Mouse (Mus musculus) stomach, postnatal 0 days (tissue): Measurements from ENCODE around the gene Muc3a. TPM values are rescaled to one million over a fixed set of nuclear protein-coding genes. Genes with fewer than 3 reads are reported as not detected.
A peak's percentile ranks its signal among the peaks of the same experiment; 100 is the strongest.

Source experiments
- ATAC-seq: fragments of 200-750 bp; cut with Nextera tagmentation; 2 replicates; pipeline ENCODE4 v1.8.0; 2017; ENCODE audit not compliant: low FRiP score, low TSS enrichment
- DNase-seq: peaks from one replicate; pipeline ENCODE4 v3.0.0-alpha.2; 2016; ENCODE audit warnings: low spot score
- H3K27ac ChIP-seq: fragments of 300-500 bp; sonication (generic); replicated peaks from 2 replicates; pipeline ENCODE4 v1.5.1; 2014; ENCODE audit warnings: mild to moderate bottlenecking, control low read depth
- H3K27me3 ChIP-seq: fragments of 300-500 bp; sonication (generic); 2 replicates; pipeline ENCODE4 v1.6.1; 2014; ENCODE audit warnings: low read length; ENCODE audit not compliant: control insufficient read depth, insufficient read depth
- H3K36me3 ChIP-seq: fragments of 300-500 bp; sonication (generic); 2 replicates; pipeline ENCODE4 v1.6.1; 2014; ENCODE audit warnings: low read length, mixed read lengths; ENCODE audit not compliant: control insufficient read depth, insufficient read depth
- H3K4me1 ChIP-seq: fragments of 300-500 bp; sonication (generic); replicated peaks from 2 replicates; pipeline ENCODE4 v1.6.1; 2014; ENCODE audit warnings: antibody characterized with exemption; ENCODE audit not compliant: control insufficient read depth, insufficient read depth
- H3K4me2 ChIP-seq: fragments of 300-500 bp; sonication (generic); replicated peaks from 2 replicates; pipeline ENCODE4 v1.6.1; 2014; ENCODE audit warnings: low read depth, mild to moderate bottlenecking, control low read depth, moderate library complexity
- H3K4me3 ChIP-seq: fragments of 300-500 bp; sonication (generic); 2 replicates; pipeline ENCODE4 v1.5.1; 2014; ENCODE audit warnings: low read depth, low read length, control low read depth
- H3K9ac ChIP-seq: fragments of 300-500 bp; sonication (generic); 2 replicates; pipeline ENCODE4 v1.6.1; 2014; ENCODE audit warnings: mild to moderate bottlenecking, low read length, control low read depth, mixed read lengths
- H3K9me3 ChIP-seq: fragments of 300-500 bp; sonication (generic); 2 replicates; pipeline ENCODE4 v1.6.1; 2016; ENCODE audit warnings: low read length; ENCODE audit not compliant: control insufficient read depth
- CTCF ChIP-seq: IDR thresholded peaks from 2 replicates; pipeline ENCODE4 v1.5.1; 2016; ENCODE audit warnings: antibody characterized with exemption, low read depth, mild to moderate bottlenecking, moderate library complexity
- EP300 ChIP-seq: optimal IDR thresholded peaks from 2 replicates; pipeline ENCODE3; 2016; ENCODE audit warnings: antibody characterized with exemption
- whole genome bisulfite sequencing: fragments of 180-500 bp; shearing (Covaris S2); extraction: QIAGEN DNeasy Blood & Tissue Kit; methylation state at CpG from one replicate; pipeline ENCODE4 v1.1.7; 2014; 5-methylcytosine and 5-hydroxymethylcytosine counted together
- polyA plus RNA-seq: library from polyadenylated mRNA; unstranded; fragments of >200 nt; fragmentation: Nextera tagmentation; extraction: Ambion mirVana; gene quantifications from 2 replicates; pipeline ENCODE4 v1.2.1, GENCODE M21; 2015

The Muc3a gene
- polyA plus RNA-seq, 1 experiment from 2014 or later: 0.05 TPM

DNA sequence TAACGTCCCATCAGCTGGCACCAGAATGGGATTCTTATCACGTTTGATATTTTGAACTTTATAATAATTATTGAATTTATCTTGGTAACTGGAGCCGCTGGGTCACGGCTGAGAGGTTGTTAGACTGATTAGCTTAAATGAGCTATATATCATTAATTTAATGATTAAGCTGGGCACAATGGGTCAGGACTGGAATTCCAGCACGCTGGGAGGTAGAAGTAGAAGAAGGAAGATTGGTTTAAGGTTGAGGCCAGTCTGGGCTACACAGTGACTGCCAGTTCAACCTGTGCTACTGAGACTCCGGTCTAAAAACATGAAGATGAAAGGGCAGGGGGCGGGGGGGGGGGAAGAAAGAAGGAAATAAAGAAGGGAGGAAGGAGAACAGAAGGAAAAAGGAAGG is 40.7 kb downstream of the Muc3a start:
- WGBS: 44% methylated on average over 7 of the region's 7 CpGs
- Histone ChIP-seq H3K9ac (no peak overlapping the region), H3K27me3 (no peaks in the 10 kb centered on the region), H3K4me2 (no peak overlapping the region), H3K9me3 (no peaks in the 10 kb centered on the region), H3K36me3 (no peaks in the 10 kb centered on the region), H3K4me1 (no peaks in the 10 kb centered on the region), H3K27ac (no peak overlapping the region), H3K4me3 (no peak overlapping the region)
- ATAC-seq (no peak), DNase-seq (no peak)
- TF ChIP-seq EP300 (no peak), CTCF (no peak)

DNA sequence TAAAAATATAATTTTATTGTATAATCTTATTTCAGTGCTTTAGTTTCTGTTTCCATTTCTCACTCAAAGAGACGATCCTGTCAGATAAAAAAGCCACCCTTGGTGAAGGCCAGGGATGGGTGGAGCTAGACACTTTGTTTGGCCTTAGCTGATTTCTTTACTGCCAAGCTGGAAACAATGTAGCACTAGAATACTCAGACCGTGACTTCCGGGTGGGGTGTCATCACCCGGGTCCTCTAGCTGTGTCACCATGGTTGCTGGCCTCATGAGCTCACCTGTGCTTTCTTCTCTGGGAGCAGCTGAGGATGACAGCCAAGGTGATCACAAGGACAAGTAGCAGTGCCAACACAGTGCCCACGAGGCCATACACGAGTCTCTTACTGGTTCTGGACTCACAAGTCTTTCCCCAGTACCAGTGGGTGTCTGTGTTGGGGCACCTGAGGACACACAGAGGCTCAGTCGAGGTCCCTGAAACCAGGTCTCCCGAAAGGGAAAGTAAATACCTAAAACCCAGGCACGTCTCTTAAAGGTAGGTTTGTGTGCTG is 41.3 kb downstream of the Muc3a start:
- no peaks in the 10 kb centered on the region for H3K36me3 ChIP-seq
- ATAC-seq: no peak
- 59% methylated on average over 9 of the region's 9 CpGs for WGBS

DNA sequence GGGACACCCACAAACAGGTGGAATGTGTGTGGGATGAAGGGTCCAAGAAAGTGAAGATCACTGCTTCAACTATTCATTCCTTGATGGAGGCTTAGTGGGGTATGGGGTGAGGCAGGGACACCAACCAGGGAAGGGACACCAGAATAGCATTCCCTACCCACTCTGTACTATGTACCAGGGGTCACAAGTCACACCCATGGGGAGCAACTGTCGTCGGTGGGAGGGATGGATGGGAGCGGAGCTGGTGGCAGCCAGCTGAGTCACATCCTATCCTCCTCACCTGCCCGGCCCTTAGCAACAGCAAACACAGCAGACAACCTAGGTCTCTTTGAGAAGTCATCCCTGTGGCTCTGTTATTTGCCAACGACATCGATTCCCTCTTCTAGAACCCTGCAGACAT is 44.6 kb downstream of the Muc3a start:
- no peak overlapping the region for H3K4me2 ChIP-seq
- no peaks in the 10 kb centered on the region for H3K27me3 ChIP-seq
- peak; percentile 26; the same call in 1 of the 2 replicates for ATAC-seq
- no peak overlapping the region for H3K9ac ChIP-seq
- WGBS: 40% methylated on average over 6 of the region's 6 CpGs
- no peaks in the 10 kb centered on the region for H3K9me3 ChIP-seq
- no peak for TF ChIP-seq EP300
- TF ChIP-seq CTCF: no peak
- no peaks in the 10 kb centered on the region for H3K36me3 ChIP-seq
- no peak for DNase-seq
- H3K4me3 ChIP-seq: no peak overlapping the region
- no peak overlapping the region for H3K27ac ChIP-seq
- no peaks in the 10 kb centered on the region for H3K4me1 ChIP-seq

More for the DNA sequence above, 41.3 kb downstream of the Muc3a start:
- H3K27me3 ChIP-seq: no peaks in the 10 kb centered on the region
- H3K4me1 ChIP-seq: no peaks in the 10 kb centered on the region
- H3K9ac ChIP-seq: no peak overlapping the region
- H3K27ac ChIP-seq: no peak overlapping the region
- H3K4me2 ChIP-seq: no peak overlapping the region
- H3K9me3 ChIP-seq: no peaks in the 10 kb centered on the region
- TF ChIP-seq EP300 (no peak), CTCF (no peak)
- no peak overlapping the region for H3K4me3 ChIP-seq
- no peak for DNase-seq

DNA sequence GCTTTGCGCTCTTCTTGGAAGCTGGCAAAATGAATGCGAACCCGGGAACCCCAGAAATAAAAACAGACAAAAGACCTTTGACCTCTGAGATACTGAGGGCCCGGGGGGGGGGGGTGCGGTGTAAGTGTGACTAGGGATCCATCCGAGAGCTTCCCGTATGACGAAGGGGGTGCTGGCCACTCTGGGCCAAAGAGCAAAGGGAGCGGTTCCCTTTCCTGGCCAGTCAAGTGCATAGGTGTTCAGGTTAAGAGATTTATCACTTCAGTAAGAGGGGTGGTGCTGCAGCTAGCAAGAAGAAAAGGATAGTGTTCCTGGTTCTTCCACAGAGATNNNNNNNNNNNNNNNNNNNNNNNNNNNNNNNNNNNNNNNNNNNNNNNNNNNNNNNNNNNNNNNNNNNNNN is 46.2 kb downstream of the Muc3a start:
- WGBS: 54% methylated on average over 9 of the region's 9 CpGs
- H3K36me3 ChIP-seq: no peaks in the 10 kb centered on the region
- H3K27me3 ChIP-seq: no peaks in the 10 kb centered on the region
- DNase-seq (no peak), ATAC-seq (no peak)
- no peak overlapping the region for H3K9ac ChIP-seq
- no peak overlapping the region for H3K4me3 ChIP-seq
- no peak overlapping the region for H3K4me2 ChIP-seq
- no peaks in the 10 kb centered on the region for H3K4me1 ChIP-seq
- no peaks in the 10 kb centered on the region for H3K9me3 ChIP-seq
- no peak for TF ChIP-seq CTCF
- no peak overlapping the region for H3K27ac ChIP-seq

DNA sequence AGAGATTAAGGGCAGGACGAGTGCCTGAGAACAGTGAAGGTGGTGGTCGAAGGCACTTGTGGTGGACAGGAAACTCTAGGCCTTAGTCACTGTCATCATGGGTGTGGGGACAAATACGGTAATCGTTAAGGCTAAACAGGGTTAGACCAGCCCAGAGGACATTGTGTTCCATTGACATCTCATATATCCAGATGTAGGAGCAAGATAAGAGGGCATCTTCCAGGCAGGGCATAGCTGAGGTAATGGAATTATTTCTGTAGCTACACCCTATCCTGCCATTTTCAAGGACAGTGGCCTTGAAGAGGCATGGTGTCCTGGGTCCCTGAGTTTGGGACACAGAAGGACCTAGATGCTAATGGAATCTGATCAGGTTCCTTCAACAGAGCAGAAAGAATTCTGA is 50.3 kb downstream of the Muc3a start:
- Histone ChIP-seq H3K36me3 (no peaks in the 10 kb centered on the region), H3K9me3 (no peaks in the 10 kb centered on the region), H3K9ac (no peak overlapping the region), H3K4me1 (no peaks in the 10 kb centered on the region), H3K4me3 (no peak overlapping the region), H3K4me2 (no peak overlapping the region), H3K27ac (no peak overlapping the region), H3K27me3 (no peaks in the 10 kb centered on the region)
- whole genome bisulfite sequencing: 65% methylated on average over 4 of the region's 4 CpGs
- DNase-seq (no peak), ATAC-seq (no peak)
- TF ChIP-seq CTCF (no peak), EP300 (no peak)

DNA sequence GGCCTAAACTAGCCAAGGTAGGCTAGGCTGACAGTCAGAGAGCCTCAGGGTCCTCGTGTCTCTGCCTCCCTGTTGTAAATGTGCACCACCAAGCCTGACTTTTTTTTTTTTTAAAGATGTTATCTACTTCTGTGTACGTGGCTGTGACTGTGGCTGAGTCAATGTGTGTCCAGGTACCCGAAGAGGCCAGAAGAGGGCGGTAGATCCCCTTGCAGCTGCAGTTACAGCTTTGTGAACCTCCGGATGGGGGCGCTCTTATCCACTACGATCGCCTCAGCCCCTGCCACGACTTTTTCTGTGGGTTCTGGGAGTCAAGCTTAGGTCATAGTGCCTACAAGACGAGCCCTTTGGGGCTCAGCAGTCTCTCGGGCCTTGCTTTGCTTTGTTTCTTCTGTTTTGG is 52.7 kb downstream of the Muc3a start:
- H3K27ac ChIP-seq: no peak overlapping the region
- DNase-seq: peak; percentile 24
- no peak for ATAC-seq
- TF ChIP-seq CTCF: peak; percentile 74
- TF ChIP-seq EP300: no peak
- no peaks in the 10 kb centered on the region for H3K36me3 ChIP-seq
- WGBS: 25% methylated on average over 11 of the region's 11 CpGs
- no peak overlapping the region for H3K4me2 ChIP-seq
- H3K9me3 ChIP-seq: no peaks in the 10 kb centered on the region
- no peak overlapping the region for H3K4me3 ChIP-seq
- H3K27me3 ChIP-seq: no peaks in the 10 kb centered on the region
- no peaks in the 10 kb centered on the region for H3K4me1 ChIP-seq
- H3K9ac ChIP-seq: no peak overlapping the region

Other genes with a start within 250 kb of the Muc3a start
- gene Cldn15, start 245.8 kb downstream of the Muc3a start, polyA plus RNA-seq: 5.1 and 6.8 TPM in 2 replicates
- gene Plod3, start 225.4 kb downstream of the Muc3a start, polyA plus RNA-seq: 16.4 and 17.2 TPM in 2 replicates
- 81.0 and 89.1 TPM in 2 replicates for gene Znhit1, start 224.4 kb downstream of the Muc3a start, polyA plus RNA-seq
- gene Vgf, start 186.0 kb downstream of the Muc3a start, polyA plus RNA-seq: 1.8 TPM in 2 replicates
- 140 and 146 TPM in 2 replicates for gene Ap1s1, start 166.3 kb downstream of the Muc3a start, polyA plus RNA-seq
- 0.25 and 0.27 TPM in 2 replicates for gene Serpine1, start 140.1 kb downstream of the Muc3a start, polyA plus RNA-seq
- 4.4 and 4.5 TPM in 2 replicates for gene Trim56, start 96.2 kb downstream of the Muc3a start, polyA plus RNA-seq
- gene Muc3, start 63.1 kb downstream of the Muc3a start, polyA plus RNA-seq: 0.68 and 0.75 TPM in 2 replicates
- gene Ache, start 75.1 kb upstream of the Muc3a start, polyA plus RNA-seq: 10.0 and 12.2 TPM in 2 replicates
- gene Ufsp1, start 82.2 kb upstream of the Muc3a start, polyA plus RNA-seq: 11.0 and 11.4 TPM in 2 replicates
- gene Srrt, start 95.3 kb upstream of the Muc3a start, polyA plus RNA-seq: 29.3 and 31.6 TPM in 2 replicates
- 46.4 and 47.9 TPM in 2 replicates for gene Trip6, start 102.0 kb upstream of the Muc3a start, polyA plus RNA-seq
- gene Slc12a9, start 121.2 kb upstream of the Muc3a start, polyA plus RNA-seq: 6.5 and 7.2 TPM in 2 replicates
- 12.1 and 13.9 TPM in 2 replicates for gene Ephb4, start 137.7 kb upstream of the Muc3a start, polyA plus RNA-seq